Mouse (Mus musculus): Measurements from ENCODE around the gene Uox. TPM values are rescaled to one million over a fixed set of nuclear protein-coding genes. Genes with fewer than 3 reads are reported as not detected.

Gene Uox
- polyA plus RNA-seq, 1 experiment, result not detected

- H3K4me2 ChIP-seq (ENCODE audit: low read depth), result no peak overlapping the region
- H3ac ChIP-seq (ENCODE audit: control insufficient read depth, insufficient read length), result no peak overlapping the region
- no peaks in the 10 kb centered on the region for H3K27me3 ChIP-seq (ENCODE audit: control insufficient read depth, insufficient read depth, insufficient read length)
- H3K79me2 ChIP-seq (ENCODE audit: control insufficient read depth, insufficient read depth), result no peaks in the 10 kb centered on the region
- no peaks in the 10 kb centered on the region for H3K36me3 ChIP-seq (ENCODE audit: control insufficient read depth, insufficient read depth)
- no peak overlapping the region for H3K4me3 ChIP-seq
- TF ChIP-seq MAX (IDR thresholded peaks at IDR 0.05; ENCODE audit: low read depth) (no peak), MYOD1 (IDR thresholded peaks at IDR 0.05; ENCODE audit: control insufficient read depth in 1 of 3, insufficient read length in 2 of 3, low read depth in 2 of 3) (no peak), TCF12 (IDR thresholded peaks at IDR 0.05; ENCODE audit: insufficient read depth, poor library complexity, severe bottlenecking) (no peak), POLR2A (IDR thresholded peaks at IDR 0.05; ENCODE audit: insufficient read length, low read depth) (no peak), SRF (IDR thresholded peaks at IDR 0.05; ENCODE audit: control insufficient read depth, insufficient read length, low read depth) (no peak), MYOG (IDR thresholded peaks at IDR 0.05; ENCODE audit: control insufficient read depth in 1 of 3, insufficient read depth in 1 of 3, insufficient read length in 2 of 3, low read depth in 2 of 3) (no peak), REST (IDR thresholded peaks at IDR 0.05; ENCODE audit: insufficient read depth, insufficient read length) (no peak), POLR2AphosphoS2 (IDR thresholded peaks at IDR 0.05; ENCODE audit: insufficient read length, low read depth) (no peak), USF1 (IDR thresholded peaks at IDR 0.05; ENCODE audit: low read depth) (no peak), TCF3 (IDR thresholded peaks at IDR 0.05; ENCODE audit: insufficient read length, low read depth) (no peak), E2F4 (IDR thresholded peaks at IDR 0.05; ENCODE audit: insufficient read depth) (no peak), CEBPB (IDR thresholded peaks at IDR 0.05; ENCODE audit: insufficient read depth, poor library complexity, severe bottlenecking) (no peak)
Measured at GRCm38 (mm10) chr3:146671121-146671520, 100.9 kb downstream of the Uox start.

DNA sequence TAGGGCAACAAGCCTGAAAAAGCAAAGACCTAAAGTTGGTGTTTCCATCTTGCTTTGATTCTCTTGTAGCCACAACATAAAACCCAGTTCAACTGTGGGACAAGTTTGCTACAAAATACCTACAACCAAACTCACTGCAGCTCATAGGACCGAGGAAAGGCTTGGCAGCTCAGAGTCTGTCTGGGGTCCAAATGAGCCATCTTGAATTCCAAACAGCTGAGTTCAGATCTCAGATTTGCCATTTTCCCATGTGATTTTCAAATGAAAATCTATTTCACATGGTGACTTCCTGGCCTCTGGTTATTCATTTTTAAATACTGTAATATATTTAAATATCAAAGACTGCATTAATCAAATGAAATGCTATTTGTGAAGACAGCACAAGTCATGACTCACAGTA is 104.9 kb downstream of the Uox start:
- no peak overlapping the region for H3K4me3 ChIP-seq
- TF ChIP-seq POLR2AphosphoS2 (IDR thresholded peaks at IDR 0.05; ENCODE audit: insufficient read length, low read depth) (no peak), USF1 (IDR thresholded peaks at IDR 0.05; ENCODE audit: low read depth) (no peak), REST (IDR thresholded peaks at IDR 0.05; ENCODE audit: insufficient read depth, insufficient read length) (no peak), TCF3 (IDR thresholded peaks at IDR 0.05; ENCODE audit: insufficient read length, low read depth) (no peak), TCF12 (IDR thresholded peaks at IDR 0.05; ENCODE audit: insufficient read depth, poor library complexity, severe bottlenecking) (no peak), POLR2A (IDR thresholded peaks at IDR 0.05; ENCODE audit: insufficient read length, low read depth) (no peak), SRF (IDR thresholded peaks at IDR 0.05; ENCODE audit: control insufficient read depth, insufficient read length, low read depth) (no peak), CEBPB (IDR thresholded peaks at IDR 0.05; ENCODE audit: insufficient read depth, poor library complexity, severe bottlenecking) (no peak), MAX (IDR thresholded peaks at IDR 0.05; ENCODE audit: low read depth) (no peak), MYOG (IDR thresholded peaks at IDR 0.05; ENCODE audit: control insufficient read depth in 1 of 3, insufficient read depth in 1 of 3, insufficient read length in 2 of 3, low read depth in 2 of 3) (no peak), MYOD1 (IDR thresholded peaks at IDR 0.05; ENCODE audit: control insufficient read depth in 1 of 3, insufficient read length in 2 of 3, low read depth in 2 of 3) (no peak), E2F4 (IDR thresholded peaks at IDR 0.05; ENCODE audit: insufficient read depth) (no peak)
- H3K4me2 ChIP-seq (ENCODE audit: low read depth), result no peak overlapping the region
- H3K27me3 ChIP-seq (ENCODE audit: control insufficient read depth, insufficient read depth, insufficient read length), result no peaks in the 10 kb centered on the region
- H3K36me3 ChIP-seq (ENCODE audit: control insufficient read depth, insufficient read depth), result no peaks in the 10 kb centered on the region
- H3ac ChIP-seq (ENCODE audit: control insufficient read depth, insufficient read length), result no peak overlapping the region
- H3K79me2 ChIP-seq (ENCODE audit: control insufficient read depth, insufficient read depth), result no peaks in the 10 kb centered on the region

GRCm38 (mm10) chr3:146676193-146676592 is 106.0 kb downstream of the Uox start:
- TF ChIP-seq USF1 (IDR thresholded peaks at IDR 0.05; ENCODE audit: low read depth) (peak; percentile 68), CEBPB (IDR thresholded peaks at IDR 0.05; ENCODE audit: insufficient read depth, poor library complexity, severe bottlenecking) (no peak)
- Histone ChIP-seq H3K4me2 (ENCODE audit: low read depth) (no peak overlapping the region), H3K4me3 (no peak overlapping the region), H3K79me2 (ENCODE audit: control insufficient read depth, insufficient read depth) (no peaks in the 10 kb centered on the region), H3K27me3 (ENCODE audit: control insufficient read depth, insufficient read depth, insufficient read length) (no peaks in the 10 kb centered on the region), H3ac (ENCODE audit: control insufficient read depth, insufficient read length) (no peak overlapping the region), H3K36me3 (ENCODE audit: control insufficient read depth, insufficient read depth) (no peaks in the 10 kb centered on the region)

GRCm38 (mm10) chr3:146679646-146680045 is 109.4 kb downstream of the Uox start:
- no peak overlapping the region for H3K4me3 ChIP-seq
- TF ChIP-seq USF1 (IDR thresholded peaks at IDR 0.05; ENCODE audit: low read depth) (no peak), CEBPB (IDR thresholded peaks at IDR 0.05; ENCODE audit: insufficient read depth, poor library complexity, severe bottlenecking) (no peak), POLR2A (IDR thresholded peaks at IDR 0.05; ENCODE audit: insufficient read length, low read depth) (no peak), MYOG (IDR thresholded peaks at IDR 0.05; ENCODE audit: control insufficient read depth in 1 of 3, insufficient read depth in 1 of 3, insufficient read length in 2 of 3, low read depth in 2 of 3) (no peak), SRF (IDR thresholded peaks at IDR 0.05; ENCODE audit: control insufficient read depth, insufficient read length, low read depth) (no peak), POLR2AphosphoS2 (IDR thresholded peaks at IDR 0.05; ENCODE audit: insufficient read length, low read depth) (no peak), TCF12 (IDR thresholded peaks at IDR 0.05; ENCODE audit: insufficient read depth, poor library complexity, severe bottlenecking) (no peak), E2F4 (IDR thresholded peaks at IDR 0.05; ENCODE audit: insufficient read depth) (no peak), REST (IDR thresholded peaks at IDR 0.05; ENCODE audit: insufficient read depth, insufficient read length) (no peak), MYOD1 (IDR thresholded peaks at IDR 0.05; ENCODE audit: control insufficient read depth in 1 of 3, insufficient read length in 2 of 3, low read depth in 2 of 3) (no peak), TCF3 (IDR thresholded peaks at IDR 0.05; ENCODE audit: insufficient read length, low read depth) (no peak), MAX (IDR thresholded peaks at IDR 0.05; ENCODE audit: low read depth) (no peak)

DNA sequence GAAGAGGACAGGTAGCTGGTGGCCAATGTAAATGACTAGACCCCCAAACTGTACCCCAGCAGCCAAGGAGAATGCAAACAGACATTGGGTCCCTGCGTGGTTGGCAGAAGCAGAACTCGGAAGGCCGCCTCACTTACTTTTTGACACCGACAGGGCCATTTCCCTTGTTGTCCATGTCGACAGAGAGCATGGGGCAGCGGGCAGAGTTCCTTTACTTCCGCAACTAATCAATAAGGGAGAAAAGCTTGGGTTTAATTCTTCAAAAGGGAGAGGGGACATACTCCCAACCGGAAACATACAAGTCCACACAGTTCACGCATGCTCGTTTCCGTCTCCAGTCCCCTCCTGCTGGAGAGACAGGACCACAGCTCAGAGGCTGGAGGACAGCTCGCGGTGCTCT is 110.4 kb downstream of the Uox start:
- Histone ChIP-seq H3K27me3 (ENCODE audit: control insufficient read depth, insufficient read depth, insufficient read length) (no peaks in the 10 kb centered on the region), H3K36me3 (ENCODE audit: control insufficient read depth, insufficient read depth) (no peaks in the 10 kb centered on the region), H3ac (ENCODE audit: control insufficient read depth, insufficient read length) (no peak overlapping the region), H3K79me2 (ENCODE audit: control insufficient read depth, insufficient read depth) (no peaks in the 10 kb centered on the region), H3K4me2 (ENCODE audit: low read depth) (no peak overlapping the region), H3K4me3 (no peak overlapping the region)
- TF ChIP-seq CEBPB (IDR thresholded peaks at IDR 0.05; ENCODE audit: insufficient read depth, poor library complexity, severe bottlenecking), result no peak
- TF ChIP-seq TCF3 (IDR thresholded peaks at IDR 0.05; ENCODE audit: insufficient read length, low read depth), result no peak
- TF ChIP-seq USF1 (IDR thresholded peaks at IDR 0.05; ENCODE audit: low read depth), result no peak
- TF ChIP-seq SRF (IDR thresholded peaks at IDR 0.05; ENCODE audit: control insufficient read depth, insufficient read length, low read depth), result no peak

More at GRCm38 (mm10) chr3:146679646-146680045, 109.4 kb downstream of the Uox start:
- no peaks in the 10 kb centered on the region for H3K27me3 ChIP-seq (ENCODE audit: control insufficient read depth, insufficient read depth, insufficient read length)
- H3ac ChIP-seq (ENCODE audit: control insufficient read depth, insufficient read length), result no peak overlapping the region
- no peaks in the 10 kb centered on the region for H3K79me2 ChIP-seq (ENCODE audit: control insufficient read depth, insufficient read depth)
- no peaks in the 10 kb centered on the region for H3K36me3 ChIP-seq (ENCODE audit: control insufficient read depth, insufficient read depth)
- H3K4me2 ChIP-seq (ENCODE audit: low read depth), result no peak overlapping the region
